Mouse (Mus musculus) myocyte (in vitro differentiated cells): ENCODE data around the gene Abhd2. TPM values are rescaled to one million over a fixed set of nuclear protein-coding genes. Genes with fewer than 3 reads are reported as not detected.
A peak's percentile ranks its signal among the peaks of the same experiment; 100 is the strongest.

Experiments
- H3K27me3 ChIP-seq: one replicate; pipeline ENCODE4 v1.6.1; 2011; ENCODE audit not compliant: control insufficient read depth, insufficient read depth, insufficient read length
- H3K36me3 ChIP-seq: one replicate; pipeline ENCODE4 v1.6.1; 2011; ENCODE audit not compliant: control insufficient read depth, insufficient read depth
- H3K4me2 ChIP-seq: one replicate; pipeline ENCODE4 v1.6.1; 2011; ENCODE audit warnings: low read depth, control low read depth
- H3K4me3 ChIP-seq: one replicate; pipeline ENCODE4 v1.5.1; 2011; ENCODE audit warnings: mild to moderate bottlenecking, control low read depth, moderate library complexity
- H3K79me2 ChIP-seq: one replicate; pipeline ENCODE4 v1.6.1; 2011; ENCODE audit not compliant: control insufficient read depth, insufficient read depth
- H3ac ChIP-seq: one replicate; pipeline ENCODE4 v1.6.1; 2011; ENCODE audit not compliant: control insufficient read depth, insufficient read length
- CEBPB ChIP-seq: IDR thresholded peaks from 2 replicates; pipeline ENCODE4 v1.6.1; 2011; ENCODE audit warnings: mild to moderate bottlenecking, moderate library complexity; ENCODE audit not compliant: poor library complexity, insufficient read depth, severe bottlenecking
- E2F4 ChIP-seq: IDR thresholded peaks from one replicate; pipeline ENCODE4 v1.6.1; 2011; ENCODE audit warnings: mild to moderate bottlenecking, control low read depth, moderate library complexity; ENCODE audit not compliant: insufficient read depth
- MAX ChIP-seq: IDR thresholded peaks from one replicate; pipeline ENCODE4 v1.6.1; 2011; ENCODE audit warnings: low read depth, mild to moderate bottlenecking, control low read depth
- MYOD1 ChIP-seq, 3 experiments: IDR thresholded peaks; one replicate each; pipeline ENCODE4 v1.6.1; 2011; ENCODE audit warnings: control low read depth in 2 of 3, low read depth in 2 of 3, mild to moderate bottlenecking in 2 of 3, moderate library complexity in 1 of 3; ENCODE audit not compliant: insufficient read length in 2 of 3, control insufficient read depth in 1 of 3
- MYOG ChIP-seq, 3 experiments: IDR thresholded peaks; one replicate each; pipeline ENCODE4 v1.6.1; 2011; ENCODE audit warnings: control low read depth in 2 of 3, low read depth in 2 of 3, mild to moderate bottlenecking in 2 of 3; ENCODE audit not compliant: insufficient read length in 2 of 3, control insufficient read depth in 1 of 3, insufficient read depth in 1 of 3
- POLR2A ChIP-seq: IDR thresholded peaks from one replicate; pipeline ENCODE4 v1.6.1; 2011; ENCODE audit warnings: low read depth, mild to moderate bottlenecking, control low read depth, moderate library complexity; ENCODE audit not compliant: insufficient read length
- POLR2AphosphoS2 ChIP-seq: IDR thresholded peaks from one replicate; pipeline ENCODE4 v1.6.1; 2011; ENCODE audit warnings: low read depth, control low read depth; ENCODE audit not compliant: insufficient read length
- REST ChIP-seq: IDR thresholded peaks from one replicate; pipeline ENCODE4 v1.6.1; 2011; ENCODE audit warnings: mild to moderate bottlenecking, control low read depth, moderate library complexity; ENCODE audit not compliant: insufficient read depth, insufficient read length
- SRF ChIP-seq: IDR thresholded peaks from one replicate; pipeline ENCODE4 v1.6.1; 2011; ENCODE audit warnings: low read depth; ENCODE audit not compliant: control insufficient read depth, insufficient read length
- TCF12 ChIP-seq: IDR thresholded peaks from one replicate; pipeline ENCODE4 v1.6.1; 2011; ENCODE audit warnings: mild to moderate bottlenecking, control low read depth; ENCODE audit not compliant: poor library complexity, insufficient read depth, severe bottlenecking
- TCF3 ChIP-seq: IDR thresholded peaks from one replicate; pipeline ENCODE4 v1.6.1; 2011; ENCODE audit warnings: low read depth, control low read depth; ENCODE audit not compliant: insufficient read length
- USF1 ChIP-seq: IDR thresholded peaks from one replicate; pipeline ENCODE4 v1.6.1; 2011; ENCODE audit warnings: low read depth, mild to moderate bottlenecking, control low read depth, moderate library complexity
- polyA plus RNA-seq: library from polyadenylated mRNA; unstranded; fragments of >200 nt; fragmentation: generic; extraction: Trizol; gene quantifications from one replicate; pipeline ENCODE4 v1.2.1, GENCODE M21; 2012; ENCODE audit warnings: missing spikeins

Gene Abhd2
- polyA plus RNA-seq, 1 experiment = 16.9 TPM

GRCm38 (mm10) chr7:79309247-79310190 is 36.5 kb downstream of the Abhd2 start:
- Histone ChIP-seq H3K36me3 (no peaks in the 10 kb centered on the region), H3K4me3 (no peak overlapping the region), H3K4me2 (no peak overlapping the region), H3K79me2 (peaks cover 69% of the 10 kb centered on the region), H3ac (no peak overlapping the region), H3K27me3 (no peaks in the 10 kb centered on the region)
- TF ChIP-seq POLR2A (no peak), MYOD1 (IDR thresholded peaks at IDR 0.05; ENCODE audit: control insufficient read depth in 1 of 3, insufficient read length in 2 of 3, low read depth in 2 of 3) (peak in 1 of 3 experiments; percentile 29), MYOG (IDR thresholded peaks at IDR 0.05; ENCODE audit: control insufficient read depth in 1 of 3, insufficient read depth in 1 of 3, insufficient read length in 2 of 3, low read depth in 2 of 3) (peak in 1 of 3 experiments; percentile 23)

- Histone ChIP-seq H3K4me2 (no peak overlapping the region), H3K36me3 (no peaks in the 10 kb centered on the region), H3K79me2 (peaks cover 70% of the 10 kb centered on the region), H3ac (no peak overlapping the region), H3K4me3 (no peak overlapping the region), H3K27me3 (no peaks in the 10 kb centered on the region)
- TF ChIP-seq TCF12 (no peak), CEBPB (no peak), USF1 (no peak), SRF (no peak), POLR2AphosphoS2 (no peak), MYOD1 (IDR thresholded peaks at IDR 0.05; ENCODE audit: control insufficient read depth in 1 of 3, insufficient read length in 2 of 3, low read depth in 2 of 3) (no peak), TCF3 (no peak), POLR2A (no peak), MYOG (IDR thresholded peaks at IDR 0.05; ENCODE audit: control insufficient read depth in 1 of 3, insufficient read depth in 1 of 3, insufficient read length in 2 of 3, low read depth in 2 of 3) (no peak), MAX (no peak), REST (no peak), E2F4 (no peak)
Measured at GRCm38 (mm10) chr7:79310191-79310555, 37.2 kb downstream of the Abhd2 start.

GRCm38 (mm10) chr7:79311420-79311988 is 38.5 kb downstream of the Abhd2 start:
- Histone ChIP-seq H3K4me3 (no peak overlapping the region), H3K27me3 (no peaks in the 10 kb centered on the region), H3K36me3 (no peaks in the 10 kb centered on the region), H3K79me2 (peaks cover 70% of the 10 kb centered on the region), H3ac (no peak overlapping the region), H3K4me2 (no peak overlapping the region)
- TF ChIP-seq TCF12 (no peak), CEBPB (no peak), USF1 (no peak), POLR2AphosphoS2 (no peak), MYOG (IDR thresholded peaks at IDR 0.05; ENCODE audit: control insufficient read depth in 1 of 3, insufficient read depth in 1 of 3, insufficient read length in 2 of 3, low read depth in 2 of 3) (no peak)

DNA sequence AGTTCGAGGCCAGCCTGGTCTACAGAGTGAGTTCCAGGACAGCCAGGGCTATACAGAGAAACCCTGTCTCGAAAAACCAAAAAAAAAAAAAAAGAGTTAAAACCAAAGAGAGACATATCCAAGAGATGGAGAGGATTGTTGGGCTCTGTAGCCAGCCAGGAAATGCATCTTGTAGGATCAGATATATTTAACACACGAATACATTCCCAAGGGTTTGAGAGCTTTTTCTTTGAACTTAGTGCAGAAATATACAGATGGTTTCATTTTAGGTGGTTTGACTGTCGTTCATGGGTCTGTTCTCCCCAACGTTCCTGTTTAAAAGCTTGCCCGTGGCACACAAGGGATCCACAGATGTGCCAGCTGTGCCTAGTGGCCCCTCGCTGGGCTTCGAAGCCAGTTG is 39.2 kb downstream of the Abhd2 start:
- no peaks in the 10 kb centered on the region for H3K27me3 ChIP-seq
- no peak for TF ChIP-seq TCF12
- no peak for TF ChIP-seq MYOG (IDR thresholded peaks at IDR 0.05; ENCODE audit: control insufficient read depth in 1 of 3, insufficient read depth in 1 of 3, insufficient read length in 2 of 3, low read depth in 2 of 3)
- TF ChIP-seq E2F4 = no peak

DNA sequence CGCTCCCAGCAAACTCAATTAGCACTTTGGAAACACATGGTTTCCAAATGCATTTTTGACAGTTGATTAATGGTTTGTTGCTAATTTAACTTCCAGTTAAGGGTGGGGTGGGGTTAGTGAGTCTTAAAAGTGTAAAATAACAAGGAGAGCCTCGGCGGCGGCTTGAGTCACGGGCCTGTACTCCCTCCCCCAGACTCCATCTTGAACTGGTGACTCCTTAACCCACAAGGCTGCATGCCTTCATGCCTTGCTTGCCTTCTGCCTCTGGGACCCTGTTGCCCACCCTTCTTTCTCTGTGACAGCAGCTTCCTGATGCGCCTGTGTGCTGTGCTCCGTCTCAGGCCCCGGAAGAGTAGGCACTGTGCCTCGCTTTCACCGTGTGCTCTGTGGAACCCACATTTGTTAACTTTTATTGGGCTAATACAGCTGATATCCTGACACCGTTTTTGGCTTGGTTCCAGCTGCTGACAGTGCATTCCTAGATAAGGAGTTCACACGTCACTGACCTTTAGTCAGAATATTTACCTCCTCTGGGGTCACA is 40.6 kb downstream of the Abhd2 start:
- TF ChIP-seq MYOG (IDR thresholded peaks at IDR 0.05; ENCODE audit: control insufficient read depth in 1 of 3, insufficient read depth in 1 of 3, insufficient read length in 2 of 3, low read depth in 2 of 3) (no peak), USF1 (no peak), TCF12 (no peak), SRF (no peak), TCF3 (no peak), POLR2A (no peak), MYOD1 (IDR thresholded peaks at IDR 0.05; ENCODE audit: control insufficient read depth in 1 of 3, insufficient read length in 2 of 3, low read depth in 2 of 3) (no peak), E2F4 (no peak)
- no peak overlapping the region for H3K4me2 ChIP-seq
- H3K79me2 ChIP-seq = peaks cover 69% of the 10 kb centered on the region
- no peaks in the 10 kb centered on the region for H3K27me3 ChIP-seq
- no peak overlapping the region for H3ac ChIP-seq
- no peak overlapping the region for H3K4me3 ChIP-seq
- H3K36me3 ChIP-seq = no peaks in the 10 kb centered on the region

More for the DNA sequence above, 39.2 kb downstream of the Abhd2 start:
- Histone ChIP-seq H3ac (no peak overlapping the region), H3K4me2 (no peak overlapping the region), H3K79me2 (peaks cover 72% of the 10 kb centered on the region), H3K36me3 (no peaks in the 10 kb centered on the region), H3K4me3 (no peak overlapping the region)
